Mouse (Mus musculus) adrenal gland, postnatal 10 days (tissue): ENCODE data around the gene Cfap73. TPM values are rescaled to one million over a fixed set of nuclear protein-coding genes. Genes with fewer than 3 reads are reported as not detected.

Source experiments
- DNase-seq: peaks from one replicate; pipeline ENCODE4 v3.0.0; 2021; ENCODE audit warnings: mixed read lengths
- total RNA-seq, 2 experiments: library from RNA; stranded (reverse); gene quantifications; 2 replicates each; pipeline ENCODE4 v1.2.3; 2021

Cfap73 gene
- total RNA-seq, 2 experiments from 2014 or later: 0.42 TPM; not detected in 1

DNA sequence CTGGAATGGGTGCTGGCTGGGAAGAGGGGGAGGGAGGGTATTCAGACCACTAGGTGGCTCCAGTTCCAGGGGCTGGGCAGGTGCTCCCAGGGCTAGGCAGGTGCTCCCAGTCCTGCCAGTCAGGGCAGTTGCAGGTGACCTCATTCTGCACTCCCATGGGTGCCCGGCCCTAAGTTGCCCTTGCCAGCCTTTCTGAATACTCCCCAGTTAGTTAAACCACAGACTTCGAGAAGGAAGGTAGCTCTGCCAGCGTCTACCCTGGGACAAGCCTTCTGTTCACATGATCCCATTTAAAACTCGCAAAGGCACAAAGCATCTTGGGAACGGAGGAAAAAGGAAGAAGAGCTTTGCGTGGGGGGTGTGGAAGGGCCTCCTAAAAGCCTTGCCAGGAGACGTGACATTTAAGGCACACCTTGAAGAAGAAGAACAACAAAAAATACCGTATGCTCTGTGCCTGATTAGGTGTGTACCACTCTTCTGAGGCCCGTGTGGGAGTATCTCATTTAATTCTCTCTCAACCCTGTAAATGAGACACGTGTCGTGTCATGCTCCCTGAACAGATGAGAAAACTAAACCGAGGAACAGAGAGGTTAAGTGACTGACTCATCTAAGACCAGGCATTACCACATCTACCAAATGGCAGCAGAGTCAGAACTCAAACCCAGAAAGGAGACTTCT lies 13.9 kb upstream of the Cfap73 start:
- no peak for DNase-seq

DNA sequence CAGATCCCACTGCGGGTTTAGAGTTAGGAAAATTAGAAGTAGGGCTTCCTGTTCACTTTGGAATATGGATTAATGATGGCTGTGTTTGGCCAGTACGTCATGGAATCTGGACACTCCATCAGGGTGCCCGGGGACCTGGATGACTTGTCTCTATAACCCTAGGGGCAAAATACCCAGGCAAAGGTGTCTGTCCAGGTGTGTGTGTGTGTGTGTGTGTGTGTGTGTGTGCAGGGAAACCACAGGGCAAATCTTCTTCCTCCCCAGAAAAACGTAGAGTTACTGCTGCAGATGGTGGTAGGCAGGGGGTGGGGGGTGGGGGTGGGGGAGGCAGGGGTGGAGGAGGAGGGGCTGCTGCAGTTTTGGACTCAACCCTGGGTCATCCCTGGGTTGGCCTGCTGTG lies 13.3 kb upstream of the Cfap73 start:
- DNase-seq: no peak

DNA sequence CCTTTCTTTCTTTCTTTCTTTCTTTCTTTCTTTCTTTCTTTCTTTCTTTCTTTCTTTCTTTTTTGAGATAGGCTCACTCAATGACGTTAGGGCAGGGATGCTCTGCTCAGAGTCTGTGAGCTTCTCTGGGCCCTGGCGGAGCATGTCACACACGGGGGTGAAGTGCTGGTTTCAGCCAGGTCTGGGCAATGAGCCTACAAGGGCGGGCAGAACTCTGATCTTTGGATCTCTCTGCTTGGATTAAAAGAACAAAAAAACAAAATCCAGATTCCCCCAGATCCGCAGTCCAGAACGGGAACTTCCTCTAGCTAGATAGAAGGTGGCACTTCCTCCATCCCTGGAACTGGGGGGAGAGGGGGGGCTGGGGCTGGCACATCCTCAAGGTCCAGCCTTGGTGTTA lies 11.8 kb upstream of the Cfap73 start:
- peak; percentile 68 for DNase-seq

DNA sequence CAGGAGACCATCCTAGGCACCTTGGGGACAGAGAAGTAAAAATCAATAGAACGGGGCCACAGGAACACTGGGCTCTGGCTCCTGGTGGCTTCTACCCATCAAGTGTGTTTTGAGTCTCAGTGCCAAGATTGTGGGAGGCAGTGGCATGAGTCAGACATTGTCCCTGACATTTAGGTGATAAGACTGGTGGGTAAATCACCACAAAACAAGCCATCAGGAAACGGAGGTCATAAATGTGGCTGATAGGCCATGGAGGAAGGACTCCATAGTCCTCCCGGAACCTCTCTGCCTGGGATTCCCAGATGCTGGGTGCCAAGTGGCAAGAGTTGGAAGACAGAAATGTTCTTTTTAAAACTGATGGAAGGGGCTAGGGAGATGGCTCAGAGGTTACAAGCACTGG lies 10.2 kb upstream of the Cfap73 start:
- DNase-seq: peak; percentile 67

DNA sequence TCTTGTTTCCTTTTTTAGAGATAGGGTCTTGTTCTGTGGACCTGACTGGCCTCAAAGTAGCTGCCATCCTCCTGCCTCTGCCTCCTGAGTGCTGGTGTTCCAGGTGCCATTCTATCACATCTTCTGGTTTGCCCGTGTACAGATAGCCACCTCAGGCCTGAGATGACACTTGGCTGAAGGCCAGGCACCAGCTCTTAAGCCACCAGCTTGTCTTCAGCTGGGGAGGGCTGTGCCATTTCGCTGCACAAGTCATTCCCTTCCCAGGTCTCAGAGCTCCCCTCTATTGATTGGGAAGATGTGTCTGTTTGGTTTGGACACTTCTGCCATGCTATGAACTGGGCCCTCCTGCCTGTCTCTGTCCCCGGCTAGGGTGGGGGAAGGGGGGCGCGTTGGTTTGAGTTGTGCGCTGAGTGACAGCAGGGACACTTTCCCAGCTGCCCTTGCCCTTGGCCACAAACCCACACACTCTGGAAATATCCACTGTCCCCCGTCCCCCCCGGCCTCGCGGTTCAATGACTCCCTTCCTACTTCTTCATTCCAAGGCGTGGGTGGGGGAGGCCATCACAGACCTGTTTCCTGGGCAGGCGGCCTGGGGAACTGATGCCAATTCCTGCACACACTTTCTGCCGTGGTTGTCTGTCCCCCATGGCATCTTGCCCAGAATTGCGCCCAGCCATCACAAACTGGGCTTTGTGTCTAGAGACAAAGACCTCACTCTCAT lies 9.5 kb upstream of the Cfap73 start:
- peak; percentile 81 for DNase-seq

DNA sequence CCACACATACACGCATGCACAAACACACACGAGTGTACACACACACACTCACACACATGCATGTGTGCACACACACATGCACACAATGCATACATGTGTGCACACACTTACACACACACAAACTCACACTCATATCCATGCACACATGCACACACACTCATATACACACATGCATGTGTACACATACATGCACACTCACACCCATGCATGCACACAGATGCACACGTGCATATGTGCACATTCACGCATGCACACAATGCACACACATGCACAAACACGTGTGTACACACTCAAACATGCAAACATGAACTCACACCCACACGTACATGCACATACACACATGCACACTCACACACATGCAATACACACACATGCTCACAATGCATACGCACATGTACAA lies 6.1 kb upstream of the Cfap73 start:
- DNase-seq: no peak

DNA sequence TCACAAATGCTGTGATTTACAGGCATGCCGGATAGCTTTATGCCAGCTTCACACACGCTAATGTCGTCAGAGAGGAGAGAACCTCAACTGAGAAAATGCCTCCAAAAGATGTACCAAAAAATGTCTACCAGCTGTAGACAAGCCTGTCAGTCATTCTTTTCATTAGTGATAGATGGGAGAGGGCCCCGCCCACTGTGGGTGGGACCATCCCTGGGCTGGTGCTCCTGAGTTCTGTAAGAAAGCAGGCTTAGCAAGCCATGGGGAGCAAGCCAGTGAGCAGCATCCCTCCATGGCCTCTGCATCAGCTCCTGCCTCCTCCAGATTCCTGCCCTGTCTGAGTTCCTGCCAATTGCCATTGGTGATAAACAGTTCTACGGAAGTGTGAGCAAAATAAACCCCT lies 1.6 kb upstream of the Cfap73 start:
- no peak for DNase-seq

DNA sequence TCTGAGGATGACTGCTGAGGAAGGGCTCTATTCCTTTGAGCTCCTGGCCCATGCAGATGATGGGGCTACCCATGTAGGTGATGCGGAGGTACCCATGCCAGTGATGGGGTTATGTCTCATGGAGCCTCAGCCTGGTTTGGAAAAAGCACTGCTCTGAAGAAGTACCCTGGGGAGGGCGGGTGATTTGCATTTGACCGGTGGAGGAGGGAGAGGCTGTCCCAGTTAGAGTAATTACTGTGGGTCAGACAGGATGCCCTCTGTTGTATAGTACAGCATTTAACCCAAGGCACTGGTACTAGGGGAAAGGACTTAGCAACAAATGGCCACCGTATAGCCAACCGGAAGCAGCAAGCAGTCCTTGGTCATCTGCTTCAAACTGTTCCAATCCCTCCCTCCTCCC lies 825 bp upstream of the Cfap73 start:
- DNase-seq: no peak

DNA sequence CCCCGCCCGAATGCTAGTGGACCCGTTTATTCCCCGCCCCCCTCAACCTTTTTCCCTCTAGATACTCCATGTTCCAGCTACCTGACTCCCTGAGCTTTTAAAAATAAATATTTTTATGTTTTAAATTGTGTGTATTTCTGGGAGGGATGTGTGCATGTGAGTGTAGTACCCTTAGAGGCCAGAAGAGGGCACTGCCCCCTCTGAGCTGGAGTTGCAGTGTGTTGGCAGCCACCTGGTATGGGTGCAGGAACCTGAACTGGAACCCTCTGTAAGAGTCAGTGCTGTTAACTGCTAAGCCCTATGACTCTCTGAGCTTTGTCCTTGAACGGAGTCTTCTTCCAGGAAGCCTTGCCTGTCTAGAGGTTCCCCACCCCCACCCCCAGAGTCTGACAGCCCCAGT lies 2.1 kb downstream of the Cfap73 start:
- no peak for DNase-seq

DNA sequence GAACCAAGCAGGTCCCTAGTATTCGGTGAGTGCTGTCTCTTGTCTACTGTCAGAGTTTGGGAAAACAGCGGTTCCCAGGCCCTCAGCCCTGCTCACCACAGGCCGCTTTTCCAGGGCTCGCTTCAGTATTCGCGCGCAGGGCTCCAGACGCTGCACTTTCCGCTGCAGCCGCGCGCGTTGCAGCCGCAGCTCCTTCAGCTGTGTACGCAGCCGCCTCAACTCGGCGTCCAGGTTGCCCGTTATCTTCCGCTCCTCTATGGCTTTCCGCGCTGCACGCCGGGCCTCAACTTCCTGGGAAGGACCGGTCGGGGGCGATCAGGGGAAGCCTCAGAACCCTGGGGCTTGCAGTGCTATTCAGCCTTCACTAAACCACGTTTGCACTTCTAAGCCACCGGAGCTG lies 2.9 kb downstream of the Cfap73 start:
- DNase-seq: peak; percentile 36

DNA sequence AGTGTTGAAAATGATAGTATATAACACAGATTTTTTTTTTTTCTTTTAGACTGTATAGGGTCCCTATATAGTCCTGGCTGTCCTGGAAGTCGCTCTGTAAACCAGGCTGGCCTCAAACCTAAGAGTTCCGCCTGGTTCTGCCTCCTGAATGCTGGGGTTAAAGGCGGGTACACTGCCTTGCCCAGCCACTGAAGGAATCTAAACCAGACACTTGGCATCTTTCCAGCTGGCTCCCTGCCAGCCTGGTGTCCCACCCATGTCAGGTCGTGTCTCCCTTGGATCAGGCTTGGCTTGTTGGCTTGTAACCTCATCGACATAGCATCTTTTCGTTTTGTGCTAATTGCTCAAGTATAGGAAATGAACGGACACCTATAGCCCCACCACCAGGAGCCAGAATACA lies 5.4 kb downstream of the Cfap73 start:
- DNase-seq: peak; percentile 41

DNA sequence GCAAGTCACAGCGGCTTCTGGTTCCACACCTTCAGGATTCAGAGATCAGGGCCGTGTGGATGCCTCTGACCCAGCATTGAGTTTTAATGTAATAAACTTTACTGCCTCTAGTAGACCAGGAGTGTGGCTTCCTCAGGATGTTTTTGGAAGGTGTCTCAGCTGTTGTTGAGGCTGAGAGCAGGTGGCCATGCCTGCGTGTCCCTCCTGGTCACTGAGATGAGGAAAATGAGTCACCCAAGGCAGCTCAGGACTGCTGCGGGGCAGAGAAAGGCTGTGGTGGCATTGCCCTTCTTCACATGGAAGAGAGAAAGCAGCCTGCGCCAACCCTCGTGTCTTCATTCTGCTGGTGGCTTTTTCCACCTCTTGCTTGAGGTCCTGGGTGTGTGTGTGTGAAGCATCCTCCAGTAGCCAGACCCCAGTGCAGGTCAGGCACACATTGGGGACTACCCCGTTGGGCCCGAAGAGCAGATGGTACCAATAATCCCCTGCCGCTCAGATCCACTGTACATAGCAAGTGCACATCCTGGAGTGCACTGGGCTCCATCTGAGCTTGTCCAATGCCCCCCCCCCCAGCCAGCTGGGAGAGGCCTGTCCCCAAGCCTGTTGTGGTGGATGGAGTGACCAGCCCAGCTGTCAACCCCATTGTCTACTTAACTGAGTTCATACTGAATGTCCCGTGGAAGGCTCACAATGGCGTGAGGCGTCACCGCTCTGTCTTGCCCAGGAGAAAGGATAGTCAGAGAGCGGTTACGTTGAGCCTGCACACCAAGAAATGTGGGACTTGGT lies 6.3 kb downstream of the Cfap73 start:
- DNase-seq: no peak

DNA sequence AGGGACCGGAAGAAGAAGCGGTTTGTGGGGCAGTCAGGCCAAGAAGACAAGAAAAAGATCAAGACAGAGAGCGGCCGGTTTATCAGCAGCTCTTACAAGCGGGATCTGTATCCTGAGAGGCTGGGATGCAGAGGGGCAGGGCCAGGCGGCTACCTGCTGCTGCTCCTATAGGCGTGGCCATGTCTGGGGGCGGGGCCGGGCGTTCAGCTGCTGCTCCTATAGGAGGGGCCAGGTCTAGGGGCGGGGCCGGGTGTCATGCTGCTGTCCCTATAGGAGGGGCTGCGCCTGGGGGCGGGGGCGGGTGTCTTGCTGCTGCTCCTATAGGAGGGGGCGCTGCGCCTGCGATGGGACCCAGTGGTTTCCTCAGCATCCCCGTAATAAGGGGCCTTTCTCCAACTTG lies 7.6 kb downstream of the Cfap73 start:
- DNase-seq: peak; percentile 45

DNA sequence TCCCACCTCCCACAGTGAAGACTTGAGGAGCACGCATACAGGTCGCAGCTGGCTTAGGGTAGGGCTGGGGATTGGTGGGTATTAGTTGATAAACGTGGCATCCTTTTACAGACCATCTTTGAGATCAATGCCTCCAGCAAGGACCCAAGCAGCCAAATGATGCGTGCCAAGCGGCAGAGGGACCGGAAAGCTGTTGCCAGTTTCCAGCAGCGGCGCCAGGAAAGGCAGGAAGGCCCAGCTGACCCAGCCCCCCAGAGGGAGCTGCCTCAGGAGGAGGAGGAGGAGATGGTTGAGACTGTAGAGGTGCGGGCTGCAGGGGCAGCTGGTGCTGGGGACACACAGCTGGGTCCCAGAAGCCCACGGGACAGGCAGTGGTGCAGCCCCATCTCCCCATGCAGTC lies 9.6 kb downstream of the Cfap73 start:
- DNase-seq: no peak

DNA sequence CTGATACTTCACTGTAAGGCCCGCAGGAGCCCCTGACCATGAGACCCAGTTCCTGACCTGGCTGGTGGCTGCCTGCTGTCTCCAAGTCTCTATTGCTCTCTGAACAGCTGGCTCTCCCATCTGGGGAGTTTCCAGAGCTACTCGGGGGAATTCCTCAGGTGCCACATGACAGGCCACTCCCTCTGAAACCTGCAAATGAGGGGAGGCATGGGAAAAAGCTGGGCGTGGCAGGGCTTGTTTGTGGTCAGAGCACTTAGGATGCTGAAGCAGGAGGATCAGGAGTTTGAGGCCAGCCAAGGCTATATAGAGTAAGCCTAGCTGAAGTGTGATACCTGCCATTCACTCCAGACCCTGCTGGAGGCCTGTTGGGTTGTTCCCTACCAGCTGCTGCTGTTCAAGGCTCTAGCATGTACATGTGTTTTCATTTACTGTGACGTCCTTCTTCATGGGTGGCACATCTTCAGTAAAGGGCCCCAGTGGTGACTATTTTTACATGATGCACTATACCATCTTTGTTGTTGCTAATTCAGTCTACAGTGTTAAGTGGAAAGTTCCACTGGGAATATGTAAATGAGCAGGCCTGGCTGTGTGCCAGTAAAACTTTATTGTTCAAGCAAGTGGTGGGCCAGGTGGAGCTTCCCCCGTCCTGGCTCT lies 11.7 kb downstream of the Cfap73 start:
- no peak for DNase-seq

DNA sequence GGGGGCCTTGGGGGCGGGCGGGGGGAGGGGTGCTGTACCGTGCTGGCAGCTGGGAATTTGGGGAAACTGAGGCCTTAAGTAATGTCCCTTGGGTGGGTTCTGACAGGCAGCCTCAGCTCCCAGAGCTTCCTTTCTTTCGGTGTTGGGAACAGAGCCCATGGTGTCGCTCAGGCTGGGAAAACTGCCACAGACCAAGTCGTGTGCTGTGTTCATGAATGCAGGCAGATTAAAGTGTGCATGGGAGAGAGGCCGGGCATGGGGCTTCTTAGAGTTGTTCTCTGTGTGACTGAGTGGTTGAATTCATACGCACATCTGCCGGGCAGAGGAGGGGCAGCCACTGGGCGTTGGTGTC lies 12.2 kb downstream of the Cfap73 start:
- DNase-seq: no peak

DNA sequence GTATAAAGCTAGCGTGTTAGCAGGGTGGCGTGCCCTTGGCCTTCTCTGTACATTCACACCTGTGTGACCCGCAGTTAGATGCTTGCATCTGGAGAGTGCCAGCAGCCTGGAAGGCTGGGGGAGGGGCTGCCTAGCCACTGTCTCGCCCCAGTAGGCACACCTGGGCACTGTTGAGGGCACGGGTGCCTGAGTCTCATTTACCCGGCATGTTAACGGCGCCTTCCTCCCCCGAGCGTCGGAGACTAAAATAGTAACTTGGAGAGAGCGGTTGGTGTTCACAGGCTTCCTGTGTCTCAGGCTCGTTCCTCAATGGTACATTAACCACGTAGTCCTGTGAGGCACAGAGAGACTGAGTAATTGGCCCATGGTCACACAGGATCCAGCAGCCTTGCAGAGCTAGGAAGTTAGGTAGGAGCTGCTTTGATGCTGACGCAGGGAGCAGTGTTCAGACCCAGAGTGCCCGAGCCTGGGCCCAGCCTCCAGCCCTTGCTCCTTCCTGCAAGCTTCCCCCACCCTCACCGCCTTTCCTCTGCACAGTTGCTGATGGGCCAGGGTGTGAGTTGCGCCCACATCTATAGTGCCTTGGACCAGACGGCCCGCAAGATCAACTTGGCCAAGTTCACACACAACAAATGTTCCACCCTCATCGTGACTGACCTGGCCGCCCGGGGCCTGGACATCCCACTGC lies 12.8 kb downstream of the Cfap73 start:
- no peak for DNase-seq

DNA sequence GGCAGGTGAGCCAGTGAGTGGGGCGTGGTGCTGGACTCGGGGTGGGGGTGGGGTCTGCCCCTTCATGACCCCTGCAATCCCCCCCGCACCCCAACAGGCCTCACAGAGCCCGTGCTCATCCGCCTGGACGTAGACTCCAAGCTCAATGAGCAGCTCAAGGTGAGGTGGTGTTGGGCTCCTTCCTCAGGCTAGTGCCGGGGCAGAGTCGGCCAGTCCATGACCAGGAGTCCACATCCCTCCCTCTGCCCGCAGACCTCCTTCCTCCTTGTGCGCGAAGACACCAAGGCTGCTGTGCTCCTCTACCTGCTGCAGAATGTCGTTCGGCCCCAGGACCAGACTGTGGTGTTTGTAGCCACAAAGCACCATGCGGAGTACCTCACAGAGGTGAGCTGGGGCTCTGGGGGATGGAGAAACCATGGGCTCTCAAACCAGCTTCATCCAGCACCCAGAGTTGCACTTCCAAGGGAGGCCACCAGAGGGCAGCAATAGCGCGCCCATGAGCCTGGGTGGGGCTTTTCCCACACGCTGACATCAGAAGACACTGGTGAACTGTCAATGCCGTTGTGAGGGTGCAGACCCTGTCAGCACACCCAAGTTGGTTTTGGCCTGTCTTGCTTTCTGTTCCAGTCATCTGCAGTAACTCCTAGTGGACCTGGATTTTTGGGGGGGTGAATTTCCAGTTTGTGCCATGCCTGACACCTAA lies 13.5 kb downstream of the Cfap73 start:
- peak; percentile 92 for DNase-seq

DNA sequence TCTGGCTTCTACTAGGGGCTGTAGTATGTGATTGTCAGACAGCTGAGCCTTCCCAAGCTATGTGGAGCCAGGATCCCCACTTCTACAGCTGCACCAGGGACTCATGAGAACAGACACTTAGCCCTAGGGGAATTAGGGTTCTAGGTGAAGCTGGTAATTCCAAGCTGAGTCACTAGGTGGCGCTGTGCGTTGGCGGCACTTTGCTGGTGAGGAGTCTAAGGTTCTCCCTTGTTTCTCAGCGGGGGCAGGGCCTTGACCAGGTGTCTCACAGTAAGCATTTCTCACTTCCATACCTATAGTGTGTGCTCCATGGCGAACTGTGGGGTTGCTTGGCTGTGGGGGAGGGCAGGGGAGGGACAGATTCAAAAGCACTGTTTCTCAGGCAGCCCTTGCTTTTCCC lies 14.8 kb downstream of the Cfap73 start:
- DNase-seq: peak; percentile 77

DNA sequence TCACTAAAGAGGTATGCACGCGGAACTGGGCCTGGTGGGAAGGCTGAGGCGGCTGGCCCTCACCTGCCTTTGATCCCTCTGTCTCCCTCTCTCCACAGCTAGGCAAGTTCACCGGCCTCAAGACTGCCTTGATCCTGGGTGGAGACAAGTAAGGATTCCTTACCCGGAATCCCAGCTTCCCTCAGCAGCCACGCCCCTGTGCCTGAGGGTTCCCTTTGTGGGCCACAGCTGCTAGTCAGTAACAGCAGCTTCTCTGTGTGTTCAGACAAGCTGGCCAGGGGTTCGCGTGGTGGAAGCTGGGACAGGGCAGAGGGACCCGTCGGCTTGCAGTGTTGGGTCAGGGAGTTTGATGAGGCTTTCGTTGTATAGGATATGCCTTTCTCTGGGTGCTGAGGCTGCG lies 15.3 kb downstream of the Cfap73 start:
- DNase-seq: no peak

DNA sequence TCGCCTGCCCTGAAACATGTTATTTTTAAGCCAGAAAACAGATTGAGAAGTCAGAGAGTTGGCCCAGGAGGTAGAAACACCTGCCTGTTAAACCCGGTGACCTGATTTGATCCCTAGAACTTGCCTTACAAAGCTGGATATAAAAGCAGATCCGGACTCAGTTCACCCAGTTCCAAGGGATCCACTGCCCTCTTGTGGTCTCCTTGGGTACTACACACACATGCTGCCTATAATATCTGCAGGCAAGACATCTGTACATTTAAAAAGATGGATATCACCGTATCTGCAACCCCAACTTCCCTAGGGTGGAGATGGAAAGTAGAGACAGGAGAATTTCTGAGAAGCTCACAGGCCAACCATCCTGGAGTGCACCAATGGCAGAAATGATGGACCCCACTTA lies 18.1 kb downstream of the Cfap73 start:
- no peak for DNase-seq
